Mouse (Mus musculus): ENCODE data around the gene Trmt10a. TPM values are rescaled to one million over a fixed set of nuclear protein-coding genes. Genes with fewer than 3 reads are reported as not detected.
A peak's percentile ranks its signal among the peaks of the same experiment; 100 is the strongest.
"Not testable (repeated sequence)": the region's sequence is repeated elsewhere in the genome, so short reads cannot be mapped to it uniquely, and the experiment has no call there.

Gene Trmt10a
- polyA plus RNA-seq, 1 experiment = 3.1 TPM

GRCm38 (mm10) chr3:138131168-138131567 is 12.1 kb upstream of the Trmt10a start:
- Histone ChIP-seq H3K9me3 (no peaks in the 10 kb centered on the region), H3K27me3 (replicated peaks) (no peaks in the 10 kb centered on the region), H3K4me1 (no peaks in the 10 kb centered on the region), H3K36me3 (replicated peaks; ENCODE audit: low read length) (no peaks in the 10 kb centered on the region), H3K4me3 (replicated peaks) (no peak overlapping the region)
- TF ChIP-seq FLI1 (IDR thresholded peaks at IDR 0.05; ENCODE audit: low read length) (no peak), GATA1 (IDR thresholded peaks at IDR 0.05; ENCODE audit: borderline replicate concordance, low read length) (no peak)

- Histone ChIP-seq H3K36me3 (replicated peaks; ENCODE audit: low read length) (no peaks in the 10 kb centered on the region), H3K4me3 (replicated peaks) (no peak overlapping the region), H3K4me1 (no peaks in the 10 kb centered on the region), H3K9me3 (no peaks in the 10 kb centered on the region; the same call in 1 of the 2 replicates), H3K27me3 (replicated peaks) (no peaks in the 10 kb centered on the region)
- TF ChIP-seq GATA1 (IDR thresholded peaks at IDR 0.05; ENCODE audit: borderline replicate concordance, low read length) (no peak), FLI1 (IDR thresholded peaks at IDR 0.05; ENCODE audit: low read length) (no peak)
These were observed 9.8 kb upstream of the Trmt10a start for GRCm38 (mm10) chr3:138133463-138133862.

- no peaks in the 10 kb centered on the region for H3K4me1 ChIP-seq
- H3K9me3 ChIP-seq = no peaks in the 10 kb centered on the region; the same call in 1 of the 2 replicates
- H3K4me3 ChIP-seq (replicated peaks) = no peak overlapping the region
- no peaks in the 10 kb centered on the region for H3K27me3 ChIP-seq (replicated peaks)
- no peaks in the 10 kb centered on the region for H3K36me3 ChIP-seq (replicated peaks; ENCODE audit: low read length)
- TF ChIP-seq GATA1 (IDR thresholded peaks at IDR 0.05; ENCODE audit: borderline replicate concordance, low read length) = no peak
- no peak for TF ChIP-seq FLI1 (IDR thresholded peaks at IDR 0.05; ENCODE audit: low read length)
These were observed 9.3 kb upstream of the Trmt10a start for GRCm38 (mm10) chr3:138133916-138134315.

GRCm38 (mm10) chr3:138134528-138134927 is 8.7 kb upstream of the Trmt10a start:
- TF ChIP-seq FLI1 (IDR thresholded peaks at IDR 0.05; ENCODE audit: low read length) = no peak
- H3K27me3 ChIP-seq (replicated peaks) = no peaks in the 10 kb centered on the region
- no peak overlapping the region for H3K4me3 ChIP-seq (replicated peaks)
- H3K36me3 ChIP-seq (replicated peaks; ENCODE audit: low read length) = no peaks in the 10 kb centered on the region
- 0 out of 2 replicates have a peak, but pooled peaks cover 2% of the 10 kb centered on the region for H3K4me1 ChIP-seq
- H3K9me3 ChIP-seq = no peaks in the 10 kb centered on the region; the same call in 1 of the 2 replicates

- not testable (repeated sequence) for H3K4me3 ChIP-seq (replicated peaks); H3K36me3 ChIP-seq (replicated peaks; ENCODE audit: low read length); H3K27me3 ChIP-seq (replicated peaks); H3K9me3 ChIP-seq; H3K4me1 ChIP-seq
These were observed 5.1 kb upstream of the Trmt10a start for GRCm38 (mm10) chr3:138138146-138138545.

GRCm38 (mm10) chr3:138139663-138140062 is 3.6 kb upstream of the Trmt10a start:
- no peaks in the 10 kb centered on the region for H3K36me3 ChIP-seq (replicated peaks; ENCODE audit: low read length)
- TF ChIP-seq GATA1 (IDR thresholded peaks at IDR 0.05; ENCODE audit: borderline replicate concordance, low read length) = no peak
- no peak for TF ChIP-seq FLI1 (IDR thresholded peaks at IDR 0.05; ENCODE audit: low read length)

GRCm38 (mm10) chr3:138142052-138142732 is 1.1 kb upstream of the Trmt10a start:
- TF ChIP-seq GATA1 (IDR thresholded peaks at IDR 0.05; ENCODE audit: borderline replicate concordance, low read length) = no peak
- no peak for TF ChIP-seq FLI1 (IDR thresholded peaks at IDR 0.05; ENCODE audit: low read length)
- no peaks in the 10 kb centered on the region for H3K27me3 ChIP-seq (replicated peaks)

More at GRCm38 (mm10) chr3:138139663-138140062, 3.6 kb upstream of the Trmt10a start:
- H3K9me3 ChIP-seq = no peaks in the 10 kb centered on the region; the same call in 1 of the 2 replicates
- H3K27me3 ChIP-seq (replicated peaks) = no peaks in the 10 kb centered on the region
- H3K4me1 ChIP-seq = peaks cover 8% of the 10 kb centered on the region; the same call in 1 of the 2 replicates
- H3K4me3 ChIP-seq (replicated peaks) = peak overlapping the region; percentile 46

GRCm38 (mm10) chr3:138142733-138143314 is 424 bp upstream of the Trmt10a start:
- Histone ChIP-seq H3K36me3 (replicated peaks; ENCODE audit: low read length) (peaks cover 5% of the 10 kb centered on the region), H3K27me3 (replicated peaks) (no peaks in the 10 kb centered on the region), H3K4me1 (peaks cover 11% of the 10 kb centered on the region; the same call in 1 of the 2 replicates), H3K9me3 (no peaks in the 10 kb centered on the region; the same call in 1 of the 2 replicates), H3K4me3 (replicated peaks) (peak overlapping the region; percentile 99)
- TF ChIP-seq FLI1 (IDR thresholded peaks at IDR 0.05; ENCODE audit: low read length) (no peak), GATA1 (IDR thresholded peaks at IDR 0.05; ENCODE audit: borderline replicate concordance, low read length) (no peak)

More at GRCm38 (mm10) chr3:138142052-138142732, 1.1 kb upstream of the Trmt10a start:
- Histone ChIP-seq H3K4me1 (peaks cover 11% of the 10 kb centered on the region; the same call in 1 of the 2 replicates), H3K36me3 (replicated peaks; ENCODE audit: low read length) (no peaks in the 10 kb centered on the region), H3K4me3 (replicated peaks) (peak overlapping the region; percentile 99), H3K9me3 (no peaks in the 10 kb centered on the region; the same call in 1 of the 2 replicates)

GRCm38 (mm10) chr3:138144060-138144641 is 903 bp downstream of the Trmt10a start:
- Histone ChIP-seq H3K4me1 (peaks cover 11% of the 10 kb centered on the region; the same call in 1 of the 2 replicates), H3K9me3 (no peaks in the 10 kb centered on the region), H3K4me3 (replicated peaks) (peak overlapping the region; percentile 99), H3K27me3 (replicated peaks) (no peaks in the 10 kb centered on the region), H3K36me3 (replicated peaks; ENCODE audit: low read length) (peaks cover 18% of the 10 kb centered on the region)
- TF ChIP-seq FLI1 (IDR thresholded peaks at IDR 0.05; ENCODE audit: low read length) (no peak), GATA1 (IDR thresholded peaks at IDR 0.05; ENCODE audit: borderline replicate concordance, low read length) (no peak)

GRCm38 (mm10) chr3:138144642-138145171 is 1.5 kb downstream of the Trmt10a start, which contains the start of gene Mttp:
Gene Mttp (minus strand): TSS chr3:138144968.
- TF ChIP-seq GATA1 (IDR thresholded peaks at IDR 0.05; ENCODE audit: borderline replicate concordance, low read length) (no peak), FLI1 (IDR thresholded peaks at IDR 0.05; ENCODE audit: low read length) (no peak)
- Histone ChIP-seq H3K9me3 (no peaks in the 10 kb centered on the region), H3K4me3 (replicated peaks) (peak within 1 kb of the TSS; percentile 99), H3K4me1 (peaks cover 12% of the 10 kb centered on the region), H3K36me3 (replicated peaks; ENCODE audit: low read length) (peaks cover 23% of the 10 kb centered on the region), H3K27me3 (replicated peaks) (no peaks in the 10 kb centered on the region)
